Mouse (Mus musculus): ENCODE results near the gene Sec24d.
A peak's percentile ranks its signal among the peaks of the same experiment; 100 is the strongest.
"Not testable (repeated sequence)": the region's sequence is repeated elsewhere in the genome, so short reads cannot be mapped to it uniquely, and the experiment has no call there.

Gene Sec24d

GRCm38 (mm10) chr3:123337853-123338252 lies 70.6 kb downstream of the Sec24d start:
- no peak for DNase-seq (ENCODE audit: low read depth, low spot score)

GRCm38 (mm10) chr3:123338666-123339195 lies 71.5 kb downstream of the Sec24d start:
- no peak for DNase-seq (ENCODE audit: low read depth, low spot score)

GRCm38 (mm10) chr3:123341049-123341448 lies 73.8 kb downstream of the Sec24d start:
- no peak for DNase-seq (ENCODE audit: low read depth, low spot score)

GRCm38 (mm10) chr3:123343690-123344089 lies 76.4 kb downstream of the Sec24d start:
- no peak for DNase-seq (ENCODE audit: low read depth, low spot score)

- DNase-seq (ENCODE audit: low read depth, low spot score), result peak; percentile 74
These were observed 81.0 kb downstream of the Sec24d start for GRCm38 (mm10) chr3:123348080-123348802.

GRCm38 (mm10) chr3:123350602-123351001 lies 83.3 kb downstream of the Sec24d start:
- DNase-seq (ENCODE audit: low read depth, low spot score), result no peak

- DNase-seq (ENCODE audit: low read depth, low spot score), result no peak
These were observed 84.3 kb downstream of the Sec24d start for GRCm38 (mm10) chr3:123351519-123351918.

GRCm38 (mm10) chr3:123353183-123353582 lies 85.9 kb downstream of the Sec24d start:
- DNase-seq (ENCODE audit: low read depth, low spot score), result peak; percentile 36

- DNase-seq (ENCODE audit: low read depth, low spot score), result no peak
These were observed 86.4 kb downstream of the Sec24d start for GRCm38 (mm10) chr3:123353661-123354060.

- no peak for DNase-seq (ENCODE audit: low read depth, low spot score)
These were observed 87.1 kb downstream of the Sec24d start for GRCm38 (mm10) chr3:123354388-123354787.

- DNase-seq (ENCODE audit: low read depth, low spot score), result no peak
These were observed 89.2 kb downstream of the Sec24d start for GRCm38 (mm10) chr3:123356377-123356991.

- DNase-seq (ENCODE audit: low read depth, low spot score), result not testable (repeated sequence)
These were observed 99.6 kb downstream of the Sec24d start for GRCm38 (mm10) chr3:123366820-123367219.

GRCm38 (mm10) chr3:123369161-123369560 lies 101.9 kb downstream of the Sec24d start:
- DNase-seq (ENCODE audit: low read depth, low spot score), result no peak

- no peak for DNase-seq (ENCODE audit: low read depth, low spot score)
These were observed 103.7 kb downstream of the Sec24d start for GRCm38 (mm10) chr3:123370927-123371326.

- peak; percentile 36 for DNase-seq (ENCODE audit: low read depth, low spot score)
These were observed 104.7 kb downstream of the Sec24d start for GRCm38 (mm10) chr3:123371766-123372535.

GRCm38 (mm10) chr3:123376562-123376961 lies 109.3 kb downstream of the Sec24d start:
- DNase-seq (ENCODE audit: low read depth, low spot score), result no peak

GRCm38 (mm10) chr3:123384435-123384834 lies 117.2 kb downstream of the Sec24d start:
- no peak for DNase-seq (ENCODE audit: low read depth, low spot score)

- no peak for DNase-seq (ENCODE audit: low read depth, low spot score)
These were observed 117.8 kb downstream of the Sec24d start for GRCm38 (mm10) chr3:123385118-123385485.

- DNase-seq (ENCODE audit: low read depth, low spot score), result peak; percentile 97
These were observed 118.4 kb downstream of the Sec24d start, which contains the start of gene Mettl14 for GRCm38 (mm10) chr3:123385486-123386156. Gene Mettl14 (minus strand): TSS chr3:123386108.

- DNase-seq (ENCODE audit: low read depth, low spot score), result not testable (repeated sequence)
These were observed 119.0 kb downstream of the Sec24d start for GRCm38 (mm10) chr3:123386157-123386780.

- DNase-seq (ENCODE audit: low read depth, low spot score), result no peak
These were observed 123.9 kb downstream of the Sec24d start for GRCm38 (mm10) chr3:123391180-123391579.
